Mouse (Mus musculus) lung, adult 18-20 months (tissue): ENCODE measurements around the gene Vmn1r148.
"Not testable (repeated sequence)": the region's sequence is repeated elsewhere in the genome, so short reads cannot be mapped to it uniquely, and the experiment has no call there.

Source experiments
- DNase-seq, 2 experiments: peaks; one replicate each; pipeline ENCODE4 v3.0.0; 2022; ENCODE audit warnings: mixed read lengths in 2 of 2

Gene Vmn1r148

GRCm38 (mm10) chr7:22413283-22413682 lies at the start of gene Vmn1r148:
Vmn1r148 (plus strand) TSS chr7:22413583.
- not testable (repeated sequence) for DNase-seq

DNA sequence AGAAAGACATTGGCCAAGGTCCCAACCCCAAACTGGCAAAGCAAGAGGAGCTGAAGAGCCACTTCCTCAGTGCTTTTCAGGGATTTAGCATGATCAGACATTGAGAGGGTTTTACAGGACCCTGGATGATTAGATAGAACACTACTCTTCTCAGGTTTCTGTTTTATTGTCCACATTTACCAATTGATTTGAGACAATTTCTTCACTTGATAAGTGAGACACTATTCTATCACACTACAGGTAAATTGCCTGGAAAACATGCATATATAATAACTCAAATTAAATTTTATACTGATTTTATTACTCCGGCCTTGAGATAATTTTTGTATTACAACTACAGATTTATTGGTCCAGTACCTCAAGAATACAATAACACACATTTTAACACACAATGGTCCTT lies 42.4 kb upstream of the Vmn1r148 start, which contains the start of gene Gm8660:
Gene Gm8660, minus strand, starts transcription at position 101 of the 400 bp plus-strand sequence.
- not testable (repeated sequence) for DNase-seq

DNA sequence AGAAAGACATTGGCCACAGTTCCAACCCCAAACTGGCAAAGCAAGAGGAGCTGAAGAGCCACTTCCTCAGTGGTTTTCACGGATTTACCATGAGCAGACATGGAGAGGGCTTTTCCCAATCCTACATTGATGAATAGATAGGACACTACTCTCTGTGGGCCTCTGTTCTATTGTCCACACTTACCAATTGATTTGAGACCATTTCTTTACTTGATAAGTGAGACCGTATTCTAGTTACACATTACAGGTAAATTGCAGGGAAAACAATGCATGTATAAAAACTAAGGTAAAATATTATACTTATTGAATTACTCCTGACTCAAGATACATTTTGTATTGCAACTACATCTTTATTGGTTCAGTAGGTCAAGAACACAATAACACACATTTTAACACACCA lies 24.7 kb downstream of the Vmn1r148 start, which contains the start of gene Vmn1r149:
Gene Vmn1r149, minus strand, starts transcription at position 101 of the 400 bp plus-strand sequence.
- DNase-seq, result not testable (repeated sequence)

- DNase-seq, result not testable (repeated sequence)
These were observed 50.6 kb downstream of the Vmn1r148 start, which contains the start of gene Gm10665 for GRCm38 (mm10) chr7:22463975-22464374. Gm10665 (minus strand) TSS chr7:22464075.
